In genomic region chr11:120219916-120220522, GRCm38 (mm10) we compare ENCODE assay signal across 8 mouse cellular contexts. TPM values are rescaled to one million over a fixed set of nuclear protein-coding genes. Genes with fewer than 3 reads are reported as not detected.
DNase-seq lines count a peak whose midpoint lies in the region; ATAC-seq lines count a peak whose summit lies in the region.

No protein-coding gene starts in this region.

- 46% methylated on average over 9 of the region's 9 CpGs for WGBS in hindbrain, embryonic 10.5 days
- 42% methylated on average over 9 of the region's 9 CpGs for WGBS in hindbrain, embryonic 16.5 days
- WGBS in heart, embryonic 13.5 days, result 30% methylated on average over 9 of the region's 9 CpGs
- 44% methylated on average over 9 of the region's 9 CpGs for WGBS in neural tube, embryonic 15.5 days

- H3K36me3 ChIP-seq in hindbrain, embryonic 10.5 days, result no peaks in the 10 kb centered on the region
- H3K36me3 ChIP-seq in hindbrain, embryonic 16.5 days (ENCODE audit: control insufficient read depth, insufficient read depth, low read length), result no peaks in the 10 kb centered on the region
- H3K36me3 ChIP-seq in heart, embryonic 13.5 days, result no peaks in the 10 kb centered on the region
- no peaks in the 10 kb centered on the region for H3K36me3 ChIP-seq in neural tube, embryonic 15.5 days

- ATAC-seq in hindbrain, embryonic 16.5 days, result no peak
- ATAC-seq in heart, embryonic 13.5 days (ENCODE audit: extremely low read depth, insufficient number of reproducible peaks, low FRiP score, low TSS enrichment), result no peak
- no peak for ATAC-seq in neural tube, embryonic 15.5 days (ENCODE audit: low FRiP score)

- peak overlapping the region; percentile 100 for H3K27ac ChIP-seq in hindbrain, embryonic 10.5 days
- no peak overlapping the region for H3K27ac ChIP-seq in hindbrain, embryonic 16.5 days (ENCODE audit: low read depth, low read length)
- H3K27ac ChIP-seq in heart, embryonic 13.5 days (replicated peaks), result peak overlapping the region; percentile 94
- peak overlapping the region; percentile 30 for H3K27ac ChIP-seq in neural tube, embryonic 15.5 days (replicated peaks)

- H3K4me2 ChIP-seq in hindbrain, embryonic 16.5 days (ENCODE audit: low read length), result no peak overlapping the region
- peak overlapping the region; percentile 42 for H3K4me2 ChIP-seq in heart, embryonic 13.5 days
- H3K4me2 ChIP-seq in neural tube, embryonic 15.5 days, result no peak overlapping the region

- H3K4me1 ChIP-seq in hindbrain, embryonic 10.5 days (replicated peaks), result peaks cover 100% of the 10 kb centered on the region
- peaks cover 42% of the 10 kb centered on the region for H3K4me1 ChIP-seq in hindbrain, embryonic 16.5 days (ENCODE audit: control insufficient read depth, insufficient read depth, low read depth, low read length)
- peaks cover 87% of the 10 kb centered on the region for H3K4me1 ChIP-seq in heart, embryonic 13.5 days
- peaks cover 57% of the 10 kb centered on the region for H3K4me1 ChIP-seq in neural tube, embryonic 15.5 days

- no peak overlapping the region for H3K4me3 ChIP-seq in hindbrain, embryonic 10.5 days
- H3K4me3 ChIP-seq in hindbrain, embryonic 16.5 days (ENCODE audit: low read length), result no peak overlapping the region
- 0 out of 2 replicates have a peak overlapping the region, but pooled peaks have one; percentile 0 for H3K4me3 ChIP-seq in heart, embryonic 13.5 days
- no peak overlapping the region for H3K4me3 ChIP-seq in neural tube, embryonic 15.5 days (replicated peaks)

- DNase-seq in hindbrain, embryonic 10.5 days (ENCODE audit: low spot score), result no peak
- DNase-seq in adrenal gland, postnatal 25 days, result peak; percentile 73
- peak; percentile 63 for DNase-seq in kidney, postnatal 14 days
- no peak for DNase-seq in natural killer cell, adult 2 months (ENCODE audit: low spot score in 2 of 2)
- DNase-seq in urinary bladder, adult 18-20 months (ENCODE audit: low spot score in 2 of 2), result no peak

- no peaks in the 10 kb centered on the region for H3K27me3 ChIP-seq in hindbrain, embryonic 10.5 days (ENCODE audit: insufficient read depth, poor library complexity, severe bottlenecking)
- no peaks in the 10 kb centered on the region for H3K27me3 ChIP-seq in hindbrain, embryonic 16.5 days (replicated peaks; ENCODE audit: control insufficient read depth, insufficient read depth, low read length)
- H3K27me3 ChIP-seq in heart, embryonic 13.5 days (replicated peaks), result no peaks in the 10 kb centered on the region
- no peaks in the 10 kb centered on the region for H3K27me3 ChIP-seq in neural tube, embryonic 15.5 days (replicated peaks)

- H3K9me3 ChIP-seq in hindbrain, embryonic 10.5 days, result no peaks in the 10 kb centered on the region
- no peaks in the 10 kb centered on the region for H3K9me3 ChIP-seq in hindbrain, embryonic 16.5 days (ENCODE audit: control insufficient read depth, low read length)
- H3K9me3 ChIP-seq in heart, embryonic 13.5 days, result no peaks in the 10 kb centered on the region
- H3K9me3 ChIP-seq in neural tube, embryonic 15.5 days (replicated peaks), result no peaks in the 10 kb centered on the region

- no peak overlapping the region for H3K9ac ChIP-seq in hindbrain, embryonic 16.5 days (ENCODE audit: low read depth, low read length)
- peak overlapping the region; percentile 63 for H3K9ac ChIP-seq in heart, embryonic 13.5 days
- no peak overlapping the region for H3K9ac ChIP-seq in neural tube, embryonic 15.5 days (replicated peaks)

RNA-seq across cellular contexts. Expression of gene Bahcc1, which starts 12.7 kb away (rescaled TPM):
- 17.0 and 18.8 TPM in 2 replicates for polyA plus RNA-seq in hindbrain, embryonic 10.5 days (2016; fragmentation: Nextera tagmentation; extraction: Ambion mirVana)
- 7.8 and 9.7 TPM in 2 replicates for polyA plus RNA-seq in hindbrain, embryonic 16.5 days (2015; fragmentation: Nextera tagmentation; extraction: Ambion mirVana)
- total RNA-seq in adrenal gland, postnatal 25 days (2021), result 23.8 and 25.8 TPM in 2 replicates
- 4.4 and 5.2 TPM in 2 replicates for polyA plus RNA-seq in heart, embryonic 13.5 days (2015; fragmentation: Nextera tagmentation; extraction: Ambion mirVana)
- 8.7 and 10.4 TPM in 2 replicates for polyA plus RNA-seq in neural tube, embryonic 15.5 days (2015; fragmentation: Nextera tagmentation; extraction: Ambion mirVana)

Comparison
In these comparisons a context has a peak if more than half of its experiments do, and no peak if none do; other contexts are left out.
1. DNase-seq: peak in adrenal gland, postnatal 25 days (single experiment) and kidney, postnatal 14 days (single experiment); none in hindbrain, embryonic 10.5 days (single experiment), natural killer cell, adult 2 months (0 of 2) and urinary bladder, adult 18-20 months (0 of 2).